Mouse (Mus musculus): ENCODE results near the gene Plekha4.
"Not testable (repeated sequence)": the region's sequence is repeated elsewhere in the genome, so short reads cannot be mapped to it uniquely, and the experiment has no call there.

Gene Plekha4

DNA sequence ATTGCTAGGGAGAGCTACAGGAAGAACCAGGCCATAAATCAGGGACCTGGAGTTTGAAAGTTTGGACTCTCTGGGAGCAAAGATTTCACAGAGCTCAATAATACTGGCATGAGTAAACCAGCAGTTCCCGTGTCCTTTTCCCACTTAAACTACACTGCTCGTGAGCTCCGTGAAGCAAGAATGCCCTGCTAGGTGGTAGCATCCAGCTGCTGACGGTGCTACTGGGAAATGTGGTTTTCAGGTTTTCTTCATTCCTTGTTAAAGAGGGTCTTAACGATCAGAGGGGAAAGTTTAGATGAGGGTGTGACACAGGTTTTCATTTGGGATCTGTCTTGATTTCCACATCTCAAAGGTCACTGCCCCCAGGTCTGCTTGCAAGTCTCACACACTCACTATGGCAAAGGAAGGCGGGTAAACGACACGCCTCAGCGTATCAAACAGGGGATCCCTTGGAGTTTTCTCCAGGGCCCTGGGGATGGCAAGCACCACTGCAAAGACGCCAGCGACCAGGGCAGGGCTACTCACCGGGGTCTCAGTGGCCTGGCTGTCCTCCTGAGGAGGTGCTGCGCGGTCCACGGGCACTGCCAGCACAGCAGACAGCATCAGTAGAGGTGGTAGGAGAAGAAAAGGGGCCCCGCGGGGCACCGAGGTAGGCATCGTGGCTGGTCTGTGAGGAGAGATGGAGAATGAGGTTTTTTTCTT lies 16.8 kb upstream of the Plekha4 start:
- DNase-seq (ENCODE audit: low spot score), result no peak

DNA sequence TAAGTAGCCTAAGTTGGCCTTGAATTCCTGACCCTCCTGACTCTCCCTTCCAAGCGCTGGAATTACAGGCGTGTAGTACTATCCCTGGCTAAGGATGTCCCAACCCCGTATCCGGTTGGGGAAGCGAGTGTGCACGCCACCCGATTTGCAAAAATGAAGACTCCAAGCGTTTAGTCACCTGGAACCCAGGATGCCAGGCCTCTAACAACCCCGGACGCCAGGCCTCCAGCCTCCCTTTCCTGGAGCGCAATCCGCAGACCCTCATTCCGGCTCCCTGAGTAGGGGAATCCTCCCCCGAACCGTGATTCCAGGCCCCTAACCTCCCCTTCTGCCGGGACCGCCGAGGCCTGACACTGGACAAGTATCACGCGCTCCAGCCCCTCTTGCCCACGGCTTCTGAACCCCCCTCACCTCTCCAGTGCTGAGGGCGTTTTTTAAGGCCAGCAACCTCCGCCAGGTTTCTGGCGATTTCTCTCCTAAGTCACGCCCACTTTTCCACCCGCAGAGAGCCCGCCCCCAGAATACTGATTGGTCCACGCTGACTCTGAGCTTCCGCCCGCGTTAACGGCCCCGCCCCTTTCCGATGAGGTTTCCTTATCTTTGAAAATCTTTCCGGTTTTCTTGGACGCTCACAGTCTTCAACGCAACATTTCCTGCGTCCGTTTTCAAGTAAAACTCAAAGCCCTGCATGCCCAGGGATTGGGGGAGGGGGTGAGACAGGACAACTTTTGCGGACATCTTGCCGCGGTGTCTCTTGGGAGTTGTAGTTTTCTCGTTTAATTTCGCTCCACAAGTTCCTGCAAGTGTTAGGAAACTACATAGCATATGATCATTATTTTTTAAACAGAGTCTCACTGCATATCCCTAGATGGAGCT lies 16.0 kb upstream of the Plekha4 start, which contains the start of gene Nucb1:
Nucb1 (minus strand) TSS at position 495 of the 876 bp plus-strand sequence.
- DNase-seq (ENCODE audit: low spot score), result peak; percentile 91

DNA sequence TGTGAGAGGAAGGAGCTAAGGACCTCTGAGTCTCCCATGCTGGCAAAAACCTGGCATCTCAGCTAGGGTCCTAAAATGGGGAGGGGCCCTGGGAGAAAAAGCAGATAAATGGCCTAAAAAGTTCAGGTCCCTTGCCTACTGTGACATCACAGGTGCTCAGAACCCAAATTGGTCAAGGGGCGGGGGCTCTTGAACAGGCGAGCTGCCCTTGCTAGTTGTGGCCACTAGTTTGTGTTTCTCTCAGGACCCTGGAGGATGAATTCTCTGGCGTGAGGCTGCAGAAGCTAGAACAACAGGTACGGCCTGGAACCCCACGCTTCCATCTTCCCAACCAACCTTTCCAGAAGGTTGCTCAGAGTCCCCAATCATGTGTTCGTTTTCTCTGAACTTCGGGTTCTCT lies 11.7 kb upstream of the Plekha4 start:
- DNase-seq (ENCODE audit: low spot score), result no peak

DNA sequence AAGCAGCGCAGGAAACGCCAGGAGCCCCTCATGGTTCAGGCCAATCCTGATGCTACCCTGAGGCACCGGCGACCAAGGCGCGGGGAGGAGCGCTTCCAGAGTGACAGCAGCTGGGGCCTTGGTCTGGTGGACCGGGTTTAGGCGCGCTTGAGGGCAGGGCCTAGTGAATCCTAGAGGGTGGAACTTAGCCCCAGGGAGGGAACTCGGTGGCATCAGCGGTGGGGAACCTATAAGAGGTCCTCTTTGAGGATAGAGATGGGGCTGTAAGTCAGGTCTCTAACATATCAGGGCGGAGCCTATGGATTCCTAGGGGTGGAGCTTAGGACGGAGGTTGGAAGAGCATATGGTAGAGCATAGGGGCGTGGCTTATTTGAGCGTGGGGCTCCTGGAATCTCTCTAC lies 10.7 kb upstream of the Plekha4 start:
- no peak for DNase-seq (ENCODE audit: low spot score)

DNA sequence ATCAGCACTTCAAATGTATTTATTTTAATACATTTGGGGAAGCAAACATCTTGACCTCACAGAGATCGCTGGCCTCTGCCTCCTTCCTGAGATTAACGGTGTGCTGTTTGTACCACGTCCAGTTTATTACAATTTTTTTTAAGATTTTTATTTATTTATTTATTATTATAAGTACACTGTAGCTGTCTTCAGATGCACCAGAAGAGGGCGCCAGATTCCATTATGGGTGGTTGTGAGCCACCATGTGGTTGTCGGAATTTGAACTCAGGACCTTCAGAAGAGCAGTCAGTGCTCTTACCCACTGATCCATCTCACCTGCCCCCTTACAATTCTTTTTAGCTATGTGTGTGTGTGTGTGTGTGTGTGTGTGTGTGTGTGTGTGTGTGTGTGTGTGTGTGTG lies 9.3 kb upstream of the Plekha4 start:
- DNase-seq (ENCODE audit: low spot score), result not testable (repeated sequence)

DNA sequence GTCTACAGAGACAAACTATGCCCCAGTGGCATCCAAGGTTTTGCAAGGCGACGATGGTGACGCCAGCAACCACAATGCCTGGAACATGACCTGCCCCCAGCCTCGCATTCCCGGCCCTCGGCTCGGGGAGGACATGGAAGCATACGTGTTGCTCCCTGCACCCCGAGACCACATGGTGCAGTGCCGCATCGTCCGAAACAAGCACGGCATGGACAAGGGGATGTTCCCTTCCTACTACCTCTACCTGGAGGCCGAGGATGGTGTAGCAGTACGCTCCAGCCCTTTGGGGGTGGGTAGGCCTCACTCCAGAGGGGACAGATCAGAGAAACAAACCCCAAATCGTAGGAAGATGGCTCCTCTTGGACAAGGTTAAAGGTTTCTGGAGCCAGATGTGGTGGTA lies 7.5 kb upstream of the Plekha4 start:
- DNase-seq (ENCODE audit: low spot score), result no peak

DNA sequence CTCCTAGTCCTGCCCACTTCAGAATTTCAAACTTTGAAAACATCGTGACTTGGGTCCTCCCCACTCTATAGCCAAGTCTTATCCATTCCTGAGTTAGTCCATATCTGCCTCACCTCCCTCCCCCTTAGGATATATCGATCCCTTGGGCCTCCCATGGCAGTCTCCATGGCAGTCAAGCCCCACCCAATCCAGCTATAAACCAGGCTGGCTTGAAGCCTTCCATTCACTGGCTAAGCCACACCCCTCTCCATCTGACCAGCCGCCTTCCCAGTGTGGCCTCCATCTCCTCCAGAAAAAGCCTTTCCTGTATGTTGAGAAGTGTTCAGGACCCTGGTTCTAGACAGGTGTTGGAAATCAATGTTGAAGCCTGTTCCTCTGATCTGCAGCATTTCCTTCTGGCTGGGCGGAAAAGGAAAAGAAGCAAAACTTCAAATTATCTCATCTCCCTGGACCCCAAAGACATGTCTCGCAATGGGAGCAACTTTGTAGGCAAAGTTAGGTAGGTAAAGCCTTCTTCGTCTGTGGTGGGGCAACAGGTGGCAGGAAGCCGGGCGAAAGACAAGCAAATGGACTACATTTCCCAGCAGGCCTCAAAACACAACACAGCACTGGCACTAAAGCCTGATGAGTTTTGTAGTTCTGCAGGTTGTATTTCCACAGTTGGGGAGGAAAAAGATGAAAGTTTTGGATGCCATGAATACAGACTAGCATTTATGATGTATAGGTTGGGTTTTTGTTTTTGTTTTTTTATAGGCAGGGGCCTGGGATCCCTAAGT lies 6.6 kb upstream of the Plekha4 start:
- no peak for DNase-seq (ENCODE audit: low spot score)

DNA sequence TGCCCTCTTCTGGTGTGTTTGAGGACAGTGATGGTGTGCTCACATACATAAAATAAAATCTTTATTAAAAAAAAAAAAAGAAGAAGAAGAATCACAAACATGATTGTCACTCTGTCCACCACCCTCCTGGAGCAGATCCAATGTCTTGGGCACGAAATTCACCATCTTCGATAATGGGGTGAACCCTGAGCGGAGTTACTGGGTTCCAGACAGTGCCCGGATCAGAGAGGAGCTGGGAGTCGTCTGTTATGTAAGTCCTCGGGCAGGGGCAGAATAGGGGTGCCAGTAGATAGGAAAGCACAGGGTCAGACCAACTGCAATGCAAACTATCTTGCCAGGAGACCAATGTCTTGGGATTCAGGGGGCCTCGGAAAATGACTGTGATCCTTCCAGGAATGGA lies 5.5 kb upstream of the Plekha4 start:
- DNase-seq (ENCODE audit: low spot score), result no peak

DNA sequence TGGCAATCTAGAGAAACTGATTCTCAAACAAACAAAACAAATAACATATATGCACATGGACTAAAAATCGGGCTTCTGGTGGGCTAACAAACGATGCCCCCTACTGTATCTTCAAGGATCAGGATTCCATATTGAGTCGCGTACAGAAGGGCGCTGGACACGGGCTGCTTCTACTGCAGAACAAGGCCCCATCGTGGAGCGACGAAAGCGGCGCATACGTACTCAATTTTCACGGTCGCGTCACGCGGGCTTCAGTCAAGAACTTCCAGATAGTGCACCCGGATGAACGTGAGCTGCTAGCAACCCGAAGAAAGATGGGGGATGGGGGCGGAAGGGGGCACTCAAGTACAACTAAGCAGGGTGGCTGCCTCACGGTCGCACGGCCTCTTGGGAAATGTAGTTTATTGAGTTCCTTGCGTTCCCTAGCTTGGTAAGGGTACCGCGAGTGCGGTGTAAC lies 4.4 kb upstream of the Plekha4 start:
- peak; percentile 91 for DNase-seq (ENCODE audit: low spot score)

DNA sequence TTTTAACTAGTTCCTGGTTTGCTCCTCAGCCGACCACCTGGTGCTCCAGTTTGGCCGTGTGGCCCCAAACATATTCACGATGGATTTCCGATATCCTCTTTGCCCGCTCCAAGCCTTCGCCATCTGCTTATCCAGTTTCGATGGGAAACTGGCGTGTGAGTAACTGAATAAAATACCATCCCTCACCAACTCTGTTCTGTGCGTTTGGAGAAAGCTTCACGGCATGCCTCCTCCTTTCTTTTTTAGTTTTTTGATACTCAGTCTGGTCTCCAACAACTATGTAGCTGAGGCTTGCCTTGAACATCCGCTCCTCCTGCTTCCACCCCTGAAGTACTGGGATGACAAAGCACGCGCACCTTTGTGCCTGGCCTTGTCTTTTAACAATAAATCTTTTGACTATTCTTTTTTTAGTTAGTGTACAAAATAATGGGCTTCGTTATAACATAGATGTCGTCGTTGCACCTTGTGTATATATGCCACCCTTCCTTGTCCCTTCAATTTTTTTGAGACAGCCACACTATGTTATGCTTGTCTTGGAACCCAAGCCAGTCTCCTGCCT lies 3.9 kb upstream of the Plekha4 start:
- no peak for DNase-seq (ENCODE audit: low spot score)

DNA sequence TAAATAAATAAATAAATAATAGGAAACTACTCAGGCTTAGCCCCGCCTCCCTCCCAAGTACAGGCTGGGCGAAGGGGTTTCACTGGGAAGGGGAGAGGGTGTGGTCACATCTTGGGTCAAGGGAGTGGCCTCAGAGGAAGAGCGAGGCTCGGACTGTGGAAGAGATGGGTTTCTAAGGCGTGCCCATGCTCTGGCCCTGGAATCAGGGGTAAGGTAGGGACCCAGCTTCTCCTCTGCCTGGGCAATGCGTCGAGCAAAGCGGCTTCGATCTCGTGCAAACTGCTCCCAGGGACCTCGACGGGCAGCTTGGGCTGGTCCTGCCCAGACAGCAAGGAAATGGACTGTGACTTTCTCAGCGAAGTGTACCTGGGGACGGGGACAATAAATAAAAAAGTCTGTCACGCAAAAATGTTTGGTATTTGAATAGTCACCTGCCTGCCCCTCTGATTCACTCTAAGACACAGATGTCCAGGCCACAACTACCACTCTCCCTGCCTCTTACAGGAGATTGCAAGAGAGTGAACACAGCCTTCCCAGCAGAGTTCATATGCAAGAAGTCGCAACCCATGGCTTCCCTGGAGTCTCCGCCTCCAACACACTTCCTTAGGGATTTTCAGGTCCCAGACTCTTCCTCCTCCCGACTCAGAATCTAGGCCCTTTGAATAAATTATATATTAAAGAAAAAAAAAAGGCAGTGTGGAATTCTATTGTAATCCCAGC lies 3.0 kb upstream of the Plekha4 start:
- DNase-seq (ENCODE audit: low spot score), result no peak

DNA sequence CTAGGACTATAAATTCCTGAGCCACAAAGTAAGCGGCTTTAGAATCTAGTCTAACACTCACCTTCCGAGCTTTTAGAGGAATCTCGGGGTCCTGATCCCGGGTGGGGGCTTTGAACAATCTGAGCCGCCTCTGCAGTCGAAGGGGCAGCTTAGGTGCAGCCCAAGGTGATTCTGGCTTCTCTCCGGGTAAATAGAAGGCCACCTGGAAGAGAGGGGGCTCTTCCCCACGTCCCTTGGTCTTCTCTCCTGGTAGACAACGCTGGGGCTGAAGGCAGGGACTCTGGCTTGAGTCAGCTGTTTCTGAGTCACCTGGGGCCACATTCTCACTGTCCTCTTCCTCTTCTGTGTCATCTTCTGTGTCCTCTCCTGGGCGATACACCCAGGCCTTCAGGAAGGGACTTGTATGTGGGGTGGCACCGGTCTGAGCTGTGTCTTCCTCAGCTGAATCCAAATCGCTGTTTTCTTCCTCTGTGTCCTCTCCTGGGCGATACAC lies 2.4 kb upstream of the Plekha4 start:
- DNase-seq (ENCODE audit: low spot score), result no peak

DNA sequence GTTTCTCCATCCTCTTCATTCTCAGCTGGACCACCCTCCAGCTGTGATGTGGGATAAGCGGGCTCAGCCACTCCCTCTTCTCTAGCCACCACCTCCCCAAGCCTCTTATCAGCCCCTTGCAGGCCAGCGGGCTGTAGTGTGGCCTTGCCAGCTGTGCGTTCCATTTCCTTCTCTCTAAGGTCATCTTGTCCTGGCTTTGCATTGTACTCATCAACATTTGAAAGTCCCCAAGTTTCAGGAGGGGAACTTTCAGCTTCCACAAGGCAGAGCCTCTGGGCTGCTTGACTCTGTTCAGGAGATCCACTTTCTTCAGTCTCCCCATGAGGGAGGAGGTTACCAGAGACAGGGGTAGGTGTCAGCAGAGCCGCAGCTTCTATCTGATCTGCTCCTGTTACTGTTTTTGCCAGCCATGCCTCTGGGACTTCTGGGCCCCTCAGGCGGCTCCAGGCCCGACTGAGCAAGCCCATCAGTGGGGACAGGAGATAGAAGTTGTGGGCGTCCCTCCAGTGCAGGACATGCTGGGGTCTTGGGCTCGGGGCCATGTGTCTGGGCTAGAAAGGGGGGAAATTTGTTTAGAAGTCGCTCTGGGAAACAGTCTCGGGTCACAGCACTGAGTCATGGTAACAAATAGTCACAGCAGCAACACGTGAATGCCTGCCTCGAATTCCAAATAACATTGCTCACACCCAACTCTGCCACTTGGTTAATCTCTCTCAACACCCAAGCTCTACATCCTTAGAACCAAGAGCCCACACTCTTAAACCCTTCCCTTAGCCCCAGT lies 1.1 kb upstream of the Plekha4 start:
- no peak for DNase-seq (ENCODE audit: low spot score)

DNA sequence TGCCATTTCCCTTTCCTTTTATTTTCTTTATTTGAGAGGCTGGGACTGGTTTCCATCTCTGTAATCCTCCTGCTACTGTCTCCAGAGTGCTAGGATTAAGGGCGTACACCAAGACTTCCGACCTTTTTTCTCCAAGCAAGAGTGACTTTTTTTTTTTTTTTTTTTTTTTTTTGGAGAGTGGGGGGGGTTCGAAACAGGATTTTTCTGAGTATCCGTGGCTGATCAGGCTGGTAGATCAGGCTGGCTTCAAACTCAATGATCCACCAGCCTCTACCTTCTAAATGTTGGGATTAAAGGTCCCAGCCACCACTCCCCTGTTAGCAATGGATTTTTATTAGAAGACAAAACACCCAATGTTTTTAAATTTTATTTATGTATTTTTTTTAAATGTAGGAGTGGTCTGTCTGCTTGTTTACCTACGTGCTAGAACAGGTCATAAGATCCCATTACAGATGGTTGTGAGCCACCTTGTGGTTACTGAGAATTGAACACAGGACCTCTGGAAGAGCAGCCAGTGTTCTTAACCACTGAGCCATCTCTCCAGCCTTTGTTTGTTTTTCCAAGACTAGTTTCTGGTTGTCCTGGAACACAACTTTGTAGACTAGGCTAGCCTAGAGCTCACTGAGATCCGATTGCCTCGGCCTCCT lies 467 bp downstream of the Plekha4 start:
- no peak for DNase-seq (ENCODE audit: low spot score)

DNA sequence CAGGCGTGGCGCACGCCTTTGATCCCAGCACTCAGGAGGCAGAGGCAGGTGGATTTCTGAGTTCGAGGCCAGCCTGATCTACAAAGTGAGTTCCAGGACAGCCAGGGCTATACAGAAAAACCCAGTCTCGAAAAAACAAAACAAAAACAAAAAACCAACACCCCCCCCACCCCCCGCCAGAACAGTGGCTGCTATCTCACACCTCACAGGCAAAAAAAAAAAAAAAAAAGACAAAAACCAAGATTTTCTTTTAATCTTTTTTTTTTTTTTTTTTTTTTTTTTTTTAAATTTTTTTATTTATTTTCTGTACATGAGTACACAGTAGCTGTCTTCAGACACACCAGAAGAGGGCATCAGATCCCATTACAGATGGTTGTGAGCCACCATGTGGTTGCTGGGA lies 1.0 kb downstream of the Plekha4 start:
- not testable (repeated sequence) for DNase-seq (ENCODE audit: low spot score)

DNA sequence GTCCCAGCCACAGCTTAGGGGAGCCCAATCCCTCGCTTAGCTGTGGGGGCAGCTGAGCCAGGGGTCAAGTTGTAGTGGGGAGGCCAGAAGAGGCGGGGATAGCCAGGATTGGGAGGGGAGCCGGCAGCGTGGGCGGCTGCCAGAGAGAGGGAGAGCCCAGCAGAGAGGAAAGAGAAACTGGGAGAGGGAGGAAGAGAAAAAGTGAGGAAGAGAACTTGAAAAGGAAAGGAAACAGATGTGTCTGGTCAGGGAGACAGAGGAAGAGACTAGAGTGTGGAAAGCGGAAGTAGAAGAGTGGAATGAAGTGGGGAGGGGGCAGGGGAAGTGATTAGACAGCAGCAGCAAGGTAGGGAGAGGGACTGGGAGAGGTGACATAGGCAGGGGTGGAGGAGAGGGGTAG lies 3.3 kb downstream of the Plekha4 start:
- no peak for DNase-seq (ENCODE audit: low spot score)

DNA sequence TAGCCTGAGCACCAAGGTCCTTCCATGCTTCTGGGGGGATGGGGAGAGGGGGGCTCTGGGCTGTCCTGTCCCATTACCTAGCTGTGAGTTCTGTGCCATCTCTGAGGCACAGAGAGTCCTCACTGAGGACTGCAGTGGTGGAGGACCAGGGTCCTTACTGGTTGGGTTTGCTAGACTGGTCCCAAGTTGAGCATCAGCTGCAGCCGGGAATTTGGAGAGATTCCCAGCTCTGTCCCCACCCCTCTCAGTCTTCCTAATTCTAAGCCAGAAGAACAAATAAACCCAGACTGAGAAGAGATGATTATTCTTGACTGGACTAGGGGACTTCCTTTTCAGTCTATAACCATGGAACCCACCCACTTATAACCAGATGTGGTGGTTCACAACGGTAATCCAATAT lies 4.5 kb downstream of the Plekha4 start:
- no peak for DNase-seq (ENCODE audit: low spot score)

DNA sequence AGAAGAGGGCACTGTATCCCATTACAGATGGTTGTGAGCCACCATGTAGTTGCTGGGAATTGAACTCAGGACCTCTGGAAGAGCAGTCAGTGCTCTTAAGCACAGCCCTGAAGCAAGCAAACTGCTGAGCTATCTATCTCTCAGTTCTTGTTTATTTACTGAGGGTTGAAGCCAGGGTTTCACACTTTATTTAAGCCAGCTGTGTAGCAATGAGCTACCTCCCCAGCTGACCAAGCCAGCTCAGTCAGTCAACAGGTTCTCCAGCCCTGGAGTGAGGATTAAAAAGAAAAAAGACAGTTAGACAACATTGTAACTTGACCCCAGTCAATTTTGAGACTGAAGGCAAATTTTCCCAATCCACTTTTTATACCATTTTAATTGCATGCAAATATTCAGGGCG lies 9.5 kb downstream of the Plekha4 start:
- DNase-seq (ENCODE audit: low spot score), result no peak

DNA sequence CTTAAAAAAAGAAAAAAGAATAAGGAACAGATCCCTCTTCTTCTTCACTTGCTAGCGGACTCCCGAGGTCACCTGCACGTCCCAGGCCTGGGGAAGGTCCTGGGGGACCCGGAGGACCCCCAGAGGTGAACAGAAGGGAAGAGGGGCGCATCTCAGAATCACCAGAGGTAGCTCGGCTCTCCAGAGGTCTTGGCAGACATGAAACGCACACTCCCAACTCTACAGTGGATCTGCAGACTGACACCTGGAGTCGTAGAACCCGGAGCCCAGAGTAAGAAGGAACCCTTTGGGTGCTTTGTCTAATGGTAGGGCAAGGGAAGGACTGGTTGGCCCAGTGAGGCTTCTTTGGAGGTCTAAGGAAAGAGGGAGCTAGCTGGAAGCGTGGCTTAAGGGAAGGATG lies 11.5 kb downstream of the Plekha4 start:
- no peak for DNase-seq (ENCODE audit: low spot score)

Data from layer of hippocampus, adult 11-12 months (tissue).